Mouse (Mus musculus) liver, embryonic 14.5 days (tissue): ENCODE data around the gene Tcte2. TPM values are rescaled to one million over a fixed set of nuclear protein-coding genes. Genes with fewer than 3 reads are reported as not detected.

Experiments used
- ATAC-seq: fragments of 200-750 bp; cut with Nextera tagmentation; 2 replicates; pipeline ENCODE4 v1.8.0; 2017; ENCODE audit warnings: moderate number of reproducible peaks, mild to moderate bottlenecking, moderate library complexity; ENCODE audit not compliant: insufficient read depth
- DNase-seq, 3 experiments: peaks; one replicate each; pipeline ENCODE4 v3.0.0-alpha.2; 2012 to 2013; ENCODE audit warnings: low read depth in 3 of 3, low spot score in 3 of 3
- H3K27ac ChIP-seq: fragments of 300-500 bp; sonication (generic); 2 replicates; pipeline ENCODE4 v1.5.1; 2014; ENCODE audit warnings: moderate library complexity, mild to moderate bottlenecking, control low read depth, inconsistent platforms
- H3K27me3 ChIP-seq: fragments of 300-500 bp; sonication (generic); 2 replicates; pipeline ENCODE4 v1.6.1; 2014; ENCODE audit warnings: mild to moderate bottlenecking, low read length, moderate library complexity; ENCODE audit not compliant: control insufficient read depth, insufficient read depth
- H3K36me3 ChIP-seq: fragments of 300-500 bp; sonication (generic); replicated peaks from 2 replicates; pipeline ENCODE4 v1.6.1; 2014; ENCODE audit warnings: low read depth; ENCODE audit not compliant: control insufficient read depth, insufficient read depth
- H3K4me1 ChIP-seq, 2 experiments: fragments of 200-500 bp in 1 of 2; fragments of 300-500 bp in 1 of 2; sonication (generic) in 1 of 2; replicated peaks; 2 replicates each; pipeline ENCODE4 v1.6.1; 2012 to 2014; ENCODE audit warnings: antibody characterized with exemption in 1 of 2, inconsistent platforms in 1 of 2, low read length in 1 of 2; ENCODE audit not compliant: control insufficient read depth in 2 of 2, insufficient read depth in 2 of 2
- H3K4me2 ChIP-seq: fragments of 300-500 bp; sonication (generic); 2 replicates; pipeline ENCODE4 v1.6.1; 2014; ENCODE audit warnings: low read depth, mild to moderate bottlenecking, control low read depth, moderate library complexity
- H3K4me3 ChIP-seq, 2 experiments: fragments of 200-500 bp in 1 of 2; fragments of 300-500 bp in 1 of 2; sonication (generic) in 1 of 2; 2 replicates each; pipeline ENCODE4 v1.5.1; 2012 to 2014; ENCODE audit warnings: low read depth in 2 of 2, low read length in 2 of 2, mild to moderate bottlenecking in 2 of 2, control low read depth in 1 of 2, inconsistent platforms in 1 of 2, moderate library complexity in 1 of 2; ENCODE audit not compliant: insufficient read depth in 1 of 2
- H3K9ac ChIP-seq: fragments of 300-500 bp; sonication (generic); replicated peaks from 2 replicates; pipeline ENCODE4 v1.6.1; 2014; ENCODE audit warnings: mild to moderate bottlenecking, control low read depth, moderate library complexity
- H3K9me3 ChIP-seq: fragments of 300-500 bp; sonication (generic); 2 replicates; pipeline ENCODE4 v1.6.1; 2016; ENCODE audit warnings: low read length, mixed read lengths; ENCODE audit not compliant: control insufficient read depth
- CTCF ChIP-seq: IDR thresholded peaks from 2 replicates; pipeline ENCODE4 v1.5.1; 2016; ENCODE audit warnings: antibody characterized with exemption, low read depth, control low read depth
- EP300 ChIP-seq: IDR thresholded peaks from 2 replicates; pipeline ENCODE4 v1.6.1; 2016; ENCODE audit warnings: antibody characterized with exemption, low read depth
- WGBS: fragments of 180-500 bp; shearing (Covaris S2); extraction: QIAGEN DNeasy Blood & Tissue Kit; methylation state at CpG from one replicate; pipeline ENCODE4 v1.1.7; 2014; ENCODE audit not compliant: insufficient replicate concordance; 5-methylcytosine and 5-hydroxymethylcytosine counted together
- polyA plus RNA-seq, 2 experiments: library from polyadenylated mRNA; depleted of rRNA in 1 of 2; stranded (reverse) in 1 of 2; unstranded in 1 of 2; fragments of >200 nt; fragmentation: Nextera tagmentation in 1 of 2; extraction: Ambion mirVana in 1 of 2; gene quantifications; 2 replicates each; pipeline versions ENCODE4 v1.2.1 to v1.2.3; 2012 to 2014

Tcte2 gene
- polyA plus RNA-seq, 2 experiments, result 0.26 TPM; not detected in 1

DNA sequence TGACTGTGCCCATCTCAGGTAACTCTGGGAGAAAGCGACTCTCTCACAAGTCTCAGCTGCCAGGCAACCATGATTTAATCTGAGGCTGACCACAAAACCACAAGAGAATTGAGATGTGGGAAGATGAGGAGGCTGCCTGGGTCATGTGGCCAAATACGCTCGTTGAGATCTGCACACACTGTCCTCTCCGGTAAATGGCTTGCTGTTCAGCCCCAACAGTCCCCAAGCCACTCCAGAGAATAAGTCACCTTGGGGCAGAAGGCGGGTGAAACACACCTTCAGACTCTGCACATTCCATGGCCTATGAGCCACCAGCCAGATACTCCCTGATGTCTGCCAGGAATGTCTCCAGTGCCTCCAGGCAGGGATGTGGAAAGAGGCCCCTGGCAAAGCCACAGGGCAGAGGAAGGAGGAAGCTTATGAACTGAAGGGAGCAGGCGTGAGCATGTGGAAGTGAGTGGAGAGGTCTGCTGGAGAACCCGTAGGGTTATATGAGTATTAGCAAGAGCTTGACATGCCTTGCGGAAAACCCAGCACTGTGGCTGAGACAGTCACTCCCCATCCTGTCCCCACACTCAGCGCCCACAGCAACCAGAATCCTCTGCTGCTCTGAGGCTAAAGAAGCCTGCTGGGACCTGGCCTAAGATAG is 79.1 kb downstream of the Tcte2 start:
- WGBS, result 13% methylated on average over 9 of the region's 9 CpGs
- no peaks in the 10 kb centered on the region for H3K27me3 ChIP-seq
- no peak overlapping the region for H3K9ac ChIP-seq
- H3K36me3 ChIP-seq, result no peaks in the 10 kb centered on the region
- DNase-seq (no peak), ATAC-seq (no peak)
- H3K4me1 ChIP-seq, result peaks cover 0 to 20% of the 10 kb centered on the region in 2 experiments; a peak in 2 of 4 replicates
- TF ChIP-seq CTCF, result 0 out of 2 replicates have a peak, but pooled peaks have one; percentile 5
- no peak for TF ChIP-seq EP300
- H3K4me3 ChIP-seq, result peak overlapping the region; percentile 22 to 43
- H3K9me3 ChIP-seq, result no peaks in the 10 kb centered on the region
- peak overlapping the region; percentile 3 for H3K4me2 ChIP-seq
- H3K27ac ChIP-seq, result no peak overlapping the region; the same call in 1 of the 2 replicates

DNA sequence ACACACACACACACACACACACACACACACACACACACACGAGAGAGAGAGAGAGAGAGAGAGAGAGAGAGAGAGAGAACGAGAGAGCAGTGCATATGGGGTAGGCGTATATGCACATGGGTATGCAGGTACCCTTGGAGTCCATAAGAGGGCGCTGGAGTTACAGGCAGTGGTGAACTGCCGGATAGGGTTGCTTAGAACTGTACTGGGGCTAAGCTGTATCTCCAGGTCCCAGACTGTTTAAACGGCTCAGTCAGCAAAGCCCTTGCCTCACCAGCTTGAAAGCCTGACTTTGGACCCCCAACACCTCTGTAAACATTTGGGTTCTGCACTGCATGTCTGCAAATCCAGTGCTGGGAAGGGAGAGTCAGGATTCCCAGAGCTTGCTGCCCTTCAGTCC is 79.9 kb downstream of the Tcte2 start:
- DNase-seq (no peak), ATAC-seq (no peak)
- TF ChIP-seq EP300 (no peak), CTCF (peak; percentile 46)
- Histone ChIP-seq H3K9ac (no peak overlapping the region), H3K4me1 (peaks cover 0 to 20% of the 10 kb centered on the region in 2 experiments; a peak in 2 of 4 replicates), H3K9me3 (no peaks in the 10 kb centered on the region), H3K27me3 (no peaks in the 10 kb centered on the region), H3K27ac (no peak overlapping the region), H3K4me2 (no peak overlapping the region), H3K4me3 (no peak overlapping the region), H3K36me3 (no peaks in the 10 kb centered on the region)
- 65% methylated on average over 5 of the region's 6 CpGs for WGBS

DNA sequence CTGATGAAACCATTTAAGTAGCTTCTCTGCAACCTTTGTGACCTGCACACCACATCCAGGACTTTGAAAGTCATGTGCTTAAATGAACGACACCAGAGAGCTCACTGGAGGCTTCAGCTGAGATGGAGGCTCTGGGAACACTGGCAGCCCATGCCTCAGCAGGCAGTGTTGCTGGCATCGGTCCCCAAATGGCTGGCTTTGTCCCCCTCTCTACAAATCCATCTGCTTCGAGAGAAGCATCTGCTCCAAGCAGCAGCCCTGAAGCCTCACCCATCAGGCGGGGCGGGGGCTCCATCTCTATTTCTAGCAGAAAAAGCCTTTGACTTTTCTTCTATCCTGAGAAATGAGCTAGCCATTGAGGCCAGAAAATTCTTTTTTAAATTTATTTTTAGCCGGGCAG is 80.5 kb downstream of the Tcte2 start:
- H3K4me2 ChIP-seq, result no peak overlapping the region
- no peak overlapping the region for H3K9ac ChIP-seq
- TF ChIP-seq EP300, result no peak
- TF ChIP-seq CTCF, result no peak
- no peak for ATAC-seq
- no peaks in the 10 kb centered on the region for H3K9me3 ChIP-seq
- H3K27me3 ChIP-seq, result no peaks in the 10 kb centered on the region
- peaks cover 0 to 20% of the 10 kb centered on the region in 2 experiments; a peak in 2 of 4 replicates for H3K4me1 ChIP-seq
- H3K4me3 ChIP-seq, result no peak overlapping the region
- WGBS, result 69% methylated on average over 6 of the region's 6 CpGs
- H3K36me3 ChIP-seq, result no peaks in the 10 kb centered on the region
- no peak for DNase-seq
- no peak overlapping the region for H3K27ac ChIP-seq

DNA sequence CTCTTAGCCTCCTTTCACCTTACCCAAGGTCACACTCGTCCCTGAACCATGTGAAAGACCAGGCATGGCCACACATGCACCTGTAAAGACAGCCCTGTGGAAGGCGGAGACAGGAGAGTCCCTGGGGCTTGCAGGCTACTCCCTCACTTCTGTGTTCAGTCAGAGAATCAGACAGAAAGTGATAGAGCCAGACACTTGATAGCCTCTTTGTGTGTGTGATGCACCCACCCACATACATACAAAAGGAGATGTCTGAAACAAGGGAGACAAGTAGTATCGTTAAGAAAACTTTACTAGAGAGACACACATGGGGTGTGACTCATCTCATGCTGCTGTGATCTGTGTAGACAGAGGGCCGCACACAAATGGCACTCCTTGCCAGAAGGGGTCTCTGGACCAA is 81.3 kb downstream of the Tcte2 start:
- Histone ChIP-seq H3K9me3 (no peaks in the 10 kb centered on the region), H3K4me1 (peaks cover 0 to 20% of the 10 kb centered on the region in 2 experiments; a peak in 2 of 4 replicates), H3K27me3 (no peaks in the 10 kb centered on the region), H3K4me3 (no peak overlapping the region), H3K27ac (no peak overlapping the region), H3K4me2 (no peak overlapping the region), H3K9ac (no peak overlapping the region), H3K36me3 (no peaks in the 10 kb centered on the region)
- 49% methylated on average over 4 of the region's 4 CpGs for WGBS
- no peak for DNase-seq
- TF ChIP-seq EP300 (no peak), CTCF (no peak)
- ATAC-seq, result no peak

DNA sequence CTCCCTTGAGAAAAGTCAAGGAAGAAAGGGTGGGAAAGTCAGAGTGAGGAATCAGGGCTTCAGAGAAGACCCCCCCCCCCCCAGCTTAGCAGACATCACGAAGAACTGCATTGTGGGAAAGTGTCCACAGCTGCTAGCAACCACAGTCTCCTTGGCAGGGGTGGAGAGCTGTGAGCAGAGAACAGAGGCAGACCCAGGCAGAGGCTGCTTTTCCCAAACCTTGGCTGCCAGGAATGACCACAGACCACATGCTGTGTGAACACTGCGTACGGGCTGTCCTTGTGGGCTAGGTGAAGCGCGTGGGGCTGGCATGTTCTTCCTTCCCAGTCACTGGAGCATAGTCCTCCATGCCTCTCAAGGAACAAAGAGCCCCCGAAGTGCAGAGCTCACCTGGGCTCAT is 81.9 kb downstream of the Tcte2 start:
- Histone ChIP-seq H3K27ac (no peak overlapping the region), H3K4me2 (no peak overlapping the region), H3K4me1 (peaks cover 0 to 18% of the 10 kb centered on the region in 2 experiments; a peak in 2 of 4 replicates), H3K9ac (no peak overlapping the region), H3K36me3 (no peaks in the 10 kb centered on the region), H3K27me3 (no peaks in the 10 kb centered on the region), H3K4me3 (no peak overlapping the region), H3K9me3 (no peaks in the 10 kb centered on the region)
- no peak for TF ChIP-seq EP300
- no peak for ATAC-seq
- WGBS, result 73% methylated on average over 6 of the region's 6 CpGs
- no peak for DNase-seq
